Mouse (Mus musculus) left cerebral cortex, postnatal 14 days (tissue): ENCODE measurements around the gene Mme. TPM values are rescaled to one million over a fixed set of nuclear protein-coding genes. Genes with fewer than 3 reads are reported as not detected.

Experiments
- DNase-seq, 2 experiments: peaks; one replicate each; pipeline ENCODE4 v3.0.0; 2021 to 2022; ENCODE audit warnings: low spot score in 2 of 2, mixed read lengths in 1 of 2
- intact Hi-C: fragments of 180-260 bp; cut with DNase I; formaldehyde crosslinking; loops from one replicate; pipeline ENCODE4 v1.15.1; 2025
- total RNA-seq, 2 experiments: library from RNA; stranded (reverse); gene quantifications; 2 replicates each; pipeline ENCODE4 v1.2.3; 2021

Gene Mme
- total RNA-seq, 2 experiments from 2014 or later: 8.6 to 8.7 TPM

DNA sequence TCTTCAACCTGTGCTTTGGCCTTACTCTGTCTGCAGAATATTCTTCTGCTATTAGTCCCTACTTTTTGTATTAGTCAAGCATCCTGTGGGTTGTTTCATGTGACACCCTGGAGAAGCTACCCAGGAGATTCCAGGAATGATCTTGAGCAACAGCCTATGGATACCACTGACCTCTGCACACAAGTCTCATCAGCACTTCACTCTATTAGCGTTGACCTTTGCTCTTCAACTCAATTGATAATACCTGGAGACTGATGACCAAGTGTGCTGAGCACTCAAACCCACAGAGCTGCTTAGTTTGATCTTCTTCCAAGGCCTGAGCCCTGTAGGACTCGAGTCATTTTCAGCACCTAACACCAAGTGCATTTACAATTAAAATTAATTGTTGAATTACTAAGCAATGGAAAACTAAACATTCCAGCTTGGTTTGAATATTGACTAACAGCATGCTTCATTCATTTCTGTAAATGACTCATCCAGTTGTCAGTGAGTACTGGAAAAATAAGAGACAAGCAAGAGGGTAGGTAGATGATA is 107.6 kb downstream of the Mme start:
- intact Hi-C loops: no loop called here
- DNase-seq: no peak

DNA sequence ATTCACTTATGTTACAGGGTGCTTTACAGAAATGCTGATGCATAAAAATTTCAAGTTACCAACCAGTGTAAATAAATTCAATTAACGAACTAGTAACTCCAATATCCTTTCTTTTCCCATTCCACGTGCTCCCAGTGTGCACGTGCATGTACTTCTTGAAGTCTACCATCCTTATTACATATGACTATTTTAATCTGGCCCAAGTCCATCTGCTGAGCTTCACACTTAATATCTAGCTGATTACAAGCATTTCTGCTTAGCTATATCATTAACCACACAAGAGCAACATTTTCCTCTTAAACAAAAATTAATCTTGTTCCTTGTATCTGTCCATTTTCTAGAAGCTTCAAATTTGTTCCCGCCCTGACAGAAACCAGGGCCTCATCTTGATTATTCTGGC is 108.9 kb downstream of the Mme start:
- no peak for DNase-seq
- intact Hi-C loops: no loop called here

GRCm38 (mm10) chr3:63350704-63351103 is 109.4 kb downstream of the Mme start:
- DNase-seq: no peak
- intact Hi-C loops: no loop called here

DNA sequence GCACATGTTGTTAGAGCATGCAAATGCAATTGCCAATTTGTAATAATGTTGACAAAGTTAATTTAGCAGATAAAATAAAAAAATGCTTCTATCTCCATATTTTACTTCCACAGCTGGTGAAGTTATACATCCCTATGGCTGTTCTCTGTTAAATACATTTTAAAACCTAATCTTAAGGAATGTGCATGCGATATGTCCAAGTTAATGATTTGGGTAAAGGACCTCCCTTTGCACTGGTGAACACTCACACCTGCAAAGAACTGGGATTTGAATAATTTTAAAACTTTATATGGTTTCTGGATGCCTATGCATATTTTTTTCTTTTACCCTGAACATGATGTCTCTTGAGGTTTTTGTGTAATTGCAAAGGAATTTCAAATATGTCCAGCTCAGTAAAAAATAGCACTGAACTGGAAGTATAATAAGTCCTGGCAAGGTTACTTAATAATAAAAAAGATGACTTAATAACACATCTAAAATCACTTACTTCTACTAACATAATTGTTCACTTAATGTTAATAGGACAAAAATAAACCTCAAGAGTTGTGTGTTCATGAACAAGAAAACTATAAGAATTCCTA is 110.4 kb downstream of the Mme start:
- intact Hi-C loops: no loop called here
- no peak for DNase-seq

- DNase-seq: no peak
Measured at GRCm38 (mm10) chr3:63359512-63359911, 118.2 kb downstream of the Mme start.

GRCm38 (mm10) chr3:63384989-63385388 is 143.7 kb downstream of the Mme start:
- no peak for DNase-seq
- intact Hi-C loops: no loop called here

More at GRCm38 (mm10) chr3:63359512-63359911, 118.2 kb downstream of the Mme start:
- intact Hi-C loops: no loop called here

DNA sequence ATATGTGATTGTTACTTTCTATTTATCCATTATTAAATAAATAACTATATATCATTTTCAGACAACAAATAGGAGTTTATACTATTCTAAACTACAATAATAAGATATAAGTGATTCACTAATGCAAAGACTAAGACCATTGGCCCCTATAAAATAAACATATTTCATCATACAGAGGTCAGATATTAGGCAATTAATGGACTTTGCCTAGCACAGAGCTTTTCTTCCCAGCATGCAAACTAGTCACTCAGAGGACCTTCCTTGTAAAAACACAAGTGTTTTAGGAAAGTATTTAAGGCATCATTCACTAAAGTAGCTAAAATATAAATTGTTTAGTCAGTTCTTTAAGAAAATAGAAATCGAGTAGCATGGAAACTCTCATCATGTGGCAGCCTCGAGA is 149.4 kb downstream of the Mme start:
- intact Hi-C loops: no loop called here
- DNase-seq: no peak

- DNase-seq: no peak
- intact Hi-C loops: no loop called here
Measured at GRCm38 (mm10) chr3:63391348-63391747, 150.0 kb downstream of the Mme start.

DNA sequence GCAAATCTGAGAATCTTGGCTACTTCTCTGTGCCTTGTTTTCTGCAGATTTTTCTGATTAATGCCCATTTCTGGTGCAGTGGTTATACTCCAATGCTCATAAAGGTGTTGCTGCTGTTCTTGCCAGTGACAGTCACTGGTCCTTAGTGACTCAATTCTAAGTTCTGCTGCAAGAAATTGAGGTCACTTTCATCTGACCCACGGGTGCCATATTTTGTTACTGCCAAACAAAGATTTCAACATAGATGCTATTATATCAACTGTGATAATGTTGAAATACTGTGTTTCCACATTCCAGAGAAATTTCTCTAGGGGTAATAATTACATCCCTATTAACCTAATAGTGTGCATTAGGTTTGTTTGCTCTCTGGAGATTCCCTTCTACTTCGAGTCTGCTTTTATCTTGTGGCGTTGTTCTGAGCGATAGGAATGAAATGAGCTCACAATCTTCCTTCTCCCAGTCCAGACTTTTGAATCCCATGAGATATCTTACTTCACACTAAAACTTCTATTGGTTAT is 153.1 kb downstream of the Mme start:
- intact Hi-C loops: no loop called here
- no peak for DNase-seq

DNA sequence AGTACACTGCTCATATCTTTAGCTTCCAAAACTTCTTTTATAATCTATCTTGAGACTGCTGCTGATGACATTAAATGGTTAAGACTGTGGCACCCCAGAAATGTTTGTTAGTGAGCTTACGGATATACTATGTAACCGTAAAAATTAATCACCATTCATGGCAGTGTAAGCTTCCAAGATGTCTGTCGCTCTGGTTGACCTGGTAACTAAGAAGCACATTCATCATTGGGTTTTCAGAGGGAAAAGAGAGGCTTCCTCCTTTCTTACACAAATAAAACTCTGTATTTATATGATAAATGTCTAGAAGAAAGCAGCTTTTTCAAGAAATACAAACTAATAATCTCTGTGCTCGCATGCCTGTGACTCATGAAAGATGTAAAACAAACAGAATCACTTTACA is 156.8 kb downstream of the Mme start:
- DNase-seq: no peak
- intact Hi-C loops: no loop called here

GRCm38 (mm10) chr3:63406438-63406837 is 165.1 kb downstream of the Mme start:
- no peak for DNase-seq
- intact Hi-C loops: no loop called here

- DNase-seq: peak; percentile 5 to 10
- intact Hi-C loops: no loop called here
Measured at GRCm38 (mm10) chr3:63411006-63411405, 169.7 kb downstream of the Mme start.

- intact Hi-C loops: no loop called here
Measured at GRCm38 (mm10) chr3:63412220-63412937, 171.0 kb downstream of the Mme start.

GRCm38 (mm10) chr3:63413046-63413911 is 171.9 kb downstream of the Mme start:
- no peak for DNase-seq
- intact Hi-C loops: no loop called here

More at GRCm38 (mm10) chr3:63412220-63412937, 171.0 kb downstream of the Mme start:
- DNase-seq: no peak

GRCm38 (mm10) chr3:63417284-63417683 is 175.9 kb downstream of the Mme start:
- intact Hi-C loops: no loop called here
- DNase-seq: no peak

- no peak for DNase-seq
- intact Hi-C loops: no loop called here
Measured at GRCm38 (mm10) chr3:63417758-63418157, 176.4 kb downstream of the Mme start.

GRCm38 (mm10) chr3:63423552-63423951 is 182.2 kb downstream of the Mme start:
- intact Hi-C loops: no loop called here
- no peak for DNase-seq
